Mouse (Mus musculus) erythroblast, embryonic 14.5 days (primary cell): Measurements from ENCODE around the gene Col15a1. TPM values are rescaled to one million over a fixed set of nuclear protein-coding genes. Genes with fewer than 3 reads are reported as not detected.

Source experiments
- H3K27me3 ChIP-seq: 2 replicates; pipeline ENCODE4 v1.6.1; 2012; ENCODE audit warnings: inconsistent platforms; ENCODE audit not compliant: control insufficient read depth
- H3K36me3 ChIP-seq: 2 replicates; pipeline ENCODE4 v1.6.1; 2012; ENCODE audit warnings: mild to moderate bottlenecking, inconsistent platforms; ENCODE audit not compliant: control insufficient read depth
- H3K4me1 ChIP-seq: 2 replicates; pipeline ENCODE4 v1.6.1; 2012; ENCODE audit warnings: inconsistent platforms; ENCODE audit not compliant: control insufficient read depth
- H3K4me3 ChIP-seq: replicated peaks from 2 replicates; pipeline ENCODE3; 2012; ENCODE audit warnings: moderate library complexity, mild to moderate bottlenecking, inconsistent platforms
- H3K9me3 ChIP-seq: 2 replicates; pipeline ENCODE4 v1.6.1; 2012; ENCODE audit warnings: low read length, inconsistent platforms, mixed read lengths; ENCODE audit not compliant: control insufficient read depth
- GATA1 ChIP-seq: IDR thresholded peaks from 2 replicates; pipeline ENCODE4 v1.6.1; 2012; ENCODE audit warnings: low read length, inconsistent platforms, mixed read lengths
- TAL1 ChIP-seq: IDR thresholded peaks from 3 replicates; pipeline ENCODE4 v1.6.1; 2012; ENCODE audit warnings: low read length, inconsistent platforms, mixed read lengths
- polyA plus RNA-seq: library from polyadenylated mRNA; stranded (reverse); fragments of >175 nt; gene quantifications from 2 replicates; pipeline ENCODE4 v1.2.3, GENCODE M21; 2012

Col15a1 gene
- polyA plus RNA-seq, 1 experiment = not detected

GRCm38 (mm10) chr4:47342632-47343031 is 134.7 kb downstream of the Col15a1 start:
- Histone ChIP-seq H3K4me3 (no peak overlapping the region), H3K4me1 (no peaks in the 10 kb centered on the region), H3K9me3 (no peaks in the 10 kb centered on the region), H3K36me3 (no peaks in the 10 kb centered on the region), H3K27me3 (peaks cover 4% of the 10 kb centered on the region)
- no peak for TF ChIP-seq TAL1
- no peak for TF ChIP-seq GATA1

DNA sequence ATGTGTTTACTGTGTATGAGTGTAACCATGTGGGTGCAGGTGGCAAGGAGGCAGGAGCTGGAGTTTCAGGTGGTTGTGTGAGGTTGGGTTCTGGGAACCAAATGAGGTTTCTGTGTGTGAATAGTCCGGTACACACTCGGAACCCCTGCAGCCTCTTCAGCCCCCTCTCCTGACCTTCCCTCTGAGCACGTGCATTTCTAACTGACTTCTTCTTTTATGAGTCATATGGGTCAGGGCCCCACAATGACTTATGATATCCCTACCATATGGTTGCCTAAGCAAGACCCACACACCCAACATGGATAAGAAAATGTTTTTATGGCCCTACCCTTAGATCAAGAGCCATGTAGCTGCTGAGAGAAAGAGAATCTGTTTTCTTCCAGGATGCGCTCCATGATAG is 139.1 kb downstream of the Col15a1 start:
- Histone ChIP-seq H3K27me3 (peaks cover 40% of the 10 kb centered on the region), H3K4me1 (peaks cover 6% of the 10 kb centered on the region), H3K36me3 (no peaks in the 10 kb centered on the region), H3K9me3 (no peaks in the 10 kb centered on the region), H3K4me3 (no peak overlapping the region)
- no peak for TF ChIP-seq TAL1
- TF ChIP-seq GATA1 = no peak

GRCm38 (mm10) chr4:47349759-47350158 is 141.8 kb downstream of the Col15a1 start:
- Histone ChIP-seq H3K4me1 (peaks cover 22% of the 10 kb centered on the region), H3K4me3 (no peak overlapping the region), H3K27me3 (peaks cover 59% of the 10 kb centered on the region), H3K9me3 (no peaks in the 10 kb centered on the region), H3K36me3 (no peaks in the 10 kb centered on the region)
- no peak for TF ChIP-seq GATA1
- no peak for TF ChIP-seq TAL1

GRCm38 (mm10) chr4:47351386-47352049 is 143.6 kb downstream of the Col15a1 start:
- Histone ChIP-seq H3K4me3 (peak overlapping the region; percentile 78), H3K36me3 (no peaks in the 10 kb centered on the region), H3K9me3 (no peaks in the 10 kb centered on the region), H3K4me1 (peaks cover 22% of the 10 kb centered on the region), H3K27me3 (peaks cover 61% of the 10 kb centered on the region)
- TF ChIP-seq TAL1 (no peak), GATA1 (no peak)

DNA sequence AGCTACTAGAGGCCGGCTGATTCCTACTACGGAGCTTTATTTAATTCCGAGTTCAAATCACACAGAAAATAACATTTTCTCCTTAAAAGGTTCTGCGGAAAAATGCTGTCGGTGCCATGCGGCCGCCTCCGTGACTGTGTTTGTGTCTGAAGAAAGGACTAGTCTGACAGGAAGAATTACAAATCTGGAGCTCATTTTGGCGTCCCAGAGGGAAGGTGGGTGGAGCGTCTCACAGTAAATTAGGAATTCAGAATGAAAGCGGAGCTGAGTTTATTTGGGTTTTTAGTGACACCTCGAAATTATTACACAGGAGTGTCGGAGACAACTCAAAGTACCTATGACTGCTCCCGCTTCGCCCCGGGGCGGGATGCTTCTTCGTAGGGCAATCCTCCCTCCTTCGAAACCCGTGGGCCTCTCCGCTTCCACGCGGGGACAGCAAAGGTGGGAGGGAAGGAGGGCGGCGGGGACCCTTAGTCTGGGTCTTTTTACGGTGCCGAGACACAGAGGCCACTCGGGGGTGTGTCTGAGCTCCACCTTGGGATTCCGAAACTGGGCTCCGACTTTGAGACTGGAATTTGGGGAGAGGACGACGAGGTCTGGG is 144.2 kb downstream of the Col15a1 start:
- H3K9me3 ChIP-seq = no peaks in the 10 kb centered on the region
- no peaks in the 10 kb centered on the region for H3K36me3 ChIP-seq
- peak overlapping the region; percentile 78 for H3K4me3 ChIP-seq
- peaks cover 61% of the 10 kb centered on the region for H3K27me3 ChIP-seq
- H3K4me1 ChIP-seq = peaks cover 22% of the 10 kb centered on the region
- TF ChIP-seq TAL1 = no peak
- no peak for TF ChIP-seq GATA1

GRCm38 (mm10) chr4:47352803-47353388 is 144.9 kb downstream of the Col15a1 start, which contains the start of gene Tgfbr1:
Gene Tgfbr1 (plus strand): TSS chr4:47353222.
- Histone ChIP-seq H3K36me3 (no peaks in the 10 kb centered on the region), H3K27me3 (peaks cover 61% of the 10 kb centered on the region), H3K4me3 (peak within 1 kb of the TSS; percentile 78), H3K4me1 (peaks cover 22% of the 10 kb centered on the region), H3K9me3 (no peaks in the 10 kb centered on the region)
- TF ChIP-seq GATA1 (no peak), TAL1 (no peak)

DNA sequence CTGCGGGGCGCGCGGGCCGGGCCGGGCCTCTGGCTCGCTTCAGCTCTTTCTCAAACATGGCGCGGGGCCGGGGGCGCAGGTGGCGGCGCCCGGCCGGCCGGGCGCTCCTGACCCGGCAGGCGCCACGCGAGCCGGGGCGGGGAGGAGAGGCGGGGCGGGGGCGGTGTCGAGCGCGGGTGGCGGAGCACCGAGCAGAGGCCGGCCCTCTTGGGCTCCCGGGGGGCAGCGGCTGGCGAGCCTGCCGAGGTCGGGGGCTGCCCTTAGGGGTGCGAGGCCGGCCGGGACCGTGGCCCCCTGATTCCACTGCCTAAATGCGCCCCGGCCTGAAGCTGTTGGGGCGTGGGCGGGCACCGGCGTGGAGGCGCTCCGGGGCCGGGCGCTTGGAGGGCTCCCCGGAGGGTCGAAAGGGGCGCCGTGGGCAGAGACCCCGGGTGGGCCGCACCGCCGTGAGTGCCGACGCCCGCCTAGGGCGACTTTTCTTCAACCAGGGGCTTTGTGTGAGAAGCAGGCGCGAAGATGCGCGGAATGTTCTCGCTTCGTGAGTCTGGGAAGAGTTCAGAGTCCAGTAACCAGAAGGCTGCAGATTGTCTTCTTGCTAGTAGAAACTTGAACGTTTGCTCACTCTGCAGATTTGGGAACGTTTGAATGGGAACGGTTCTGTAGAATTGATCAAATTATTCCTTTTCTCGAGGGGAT is 145.6 kb downstream of the Col15a1 start:
- H3K9me3 ChIP-seq = no peaks in the 10 kb centered on the region
- peak overlapping the region; percentile 78 for H3K4me3 ChIP-seq
- no peaks in the 10 kb centered on the region for H3K36me3 ChIP-seq
- peaks cover 57% of the 10 kb centered on the region for H3K27me3 ChIP-seq
- TF ChIP-seq TAL1 (no peak), GATA1 (no peak)
- H3K4me1 ChIP-seq = peaks cover 22% of the 10 kb centered on the region

DNA sequence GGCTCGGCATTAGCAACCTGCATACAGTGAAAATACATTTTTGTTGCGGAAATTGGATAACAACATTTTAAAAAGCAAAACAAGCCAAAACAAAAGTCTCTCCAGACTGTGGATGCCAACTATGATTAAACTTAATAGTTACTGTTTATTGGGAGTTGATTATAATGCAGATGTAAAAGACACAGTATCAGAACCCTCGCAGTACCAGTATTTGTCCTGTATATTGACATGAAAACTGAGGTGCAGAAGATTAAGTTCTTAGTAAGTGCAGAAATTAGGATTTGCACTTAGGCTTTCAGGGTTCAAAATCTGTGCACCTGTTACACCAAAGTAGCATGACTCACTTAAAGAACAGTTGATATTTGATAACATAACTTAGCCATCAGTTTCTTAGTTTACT is 146.3 kb downstream of the Col15a1 start:
- no peak for TF ChIP-seq TAL1
- TF ChIP-seq GATA1 = no peak
- Histone ChIP-seq H3K36me3 (no peaks in the 10 kb centered on the region), H3K4me3 (no peak overlapping the region), H3K9me3 (no peaks in the 10 kb centered on the region), H3K4me1 (peaks cover 22% of the 10 kb centered on the region), H3K27me3 (peaks cover 52% of the 10 kb centered on the region)

DNA sequence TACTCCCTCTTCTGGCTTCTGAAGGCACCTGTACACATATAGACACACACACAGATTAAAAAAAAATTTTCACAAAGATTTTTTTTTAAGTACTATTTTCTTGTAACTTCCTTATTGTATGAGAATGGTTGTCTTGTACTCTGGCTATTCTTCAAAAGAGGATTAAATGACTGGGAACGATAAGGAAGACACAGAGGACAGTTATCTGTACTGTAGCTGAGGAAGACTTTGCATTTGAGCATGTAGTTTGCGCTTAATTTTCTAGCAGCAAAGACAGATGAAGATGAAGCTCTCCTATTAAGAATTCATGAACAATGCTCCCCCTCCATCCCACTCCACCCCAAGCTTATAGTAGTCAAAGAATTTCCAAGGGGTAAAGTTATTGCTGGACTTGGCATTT is 154.7 kb downstream of the Col15a1 start:
- H3K27me3 ChIP-seq = no peaks in the 10 kb centered on the region
- H3K36me3 ChIP-seq = no peaks in the 10 kb centered on the region
- TF ChIP-seq GATA1 = no peak
- TF ChIP-seq TAL1 = no peak
- no peaks in the 10 kb centered on the region for H3K4me1 ChIP-seq
- H3K9me3 ChIP-seq = no peaks in the 10 kb centered on the region
- no peak overlapping the region for H3K4me3 ChIP-seq

Other genes starting within 250 kb of the Col15a1 start
- gene Gabbr2, start 216.3 kb upstream of the Col15a1 start, polyA plus RNA-seq = not detected in 2 replicates
- not detected in 2 replicates for gene Anks6, start 150.7 kb upstream of the Col15a1 start, polyA plus RNA-seq
- not detected in 2 replicates for gene Galnt12, start 116.3 kb upstream of the Col15a1 start, polyA plus RNA-seq
- gene Tgfbr1, start 145.1 kb downstream of the Col15a1 start, polyA plus RNA-seq = 0.01 and 0.03 TPM in 2 replicates